Mouse (Mus musculus) liver, embryonic 14.5 days (tissue): Measurements from ENCODE around the gene Nt5dc3.

Experiments used
- CTCF ChIP-seq: IDR thresholded peaks from 2 replicates; pipeline ENCODE4 v1.5.1; 2016; ENCODE audit warnings: antibody characterized with exemption, low read depth, control low read depth
- EP300 ChIP-seq: IDR thresholded peaks from 2 replicates; pipeline ENCODE4 v1.6.1; 2016; ENCODE audit warnings: antibody characterized with exemption, low read depth

GRCm38 (mm10) chr10:86779117-86779755, 431 bp downstream of the Nt5dc3 start:
- peak; percentile 13; the same call in 1 of the 2 replicates for TF ChIP-seq CTCF
- no peak for TF ChIP-seq EP300
